Comparison of ENCODE assay signal across 12 mouse cellular contexts in genomic region chr8:12268306-12268829, GRCm38 (mm10). TPM values are rescaled to one million over a fixed set of nuclear protein-coding genes. Genes with fewer than 3 reads are reported as not detected.
DNase-seq lines count a peak whose midpoint lies in the region; ATAC-seq and TF ChIP-seq lines count a peak whose summit lies in the region.
"Had no signal": no experiment of that assay in that cellular context is flagged by ENCODE, and none has a peak within 500 bp of the region (broad histone marks: within the 10 kb centered on the region; RNA-seq: fewer than 3 reads in every experiment).

No protein-coding gene starts in this region.

- TF ChIP-seq CTCF in kidney, postnatal 0 days (IDR thresholded peaks at IDR 0.05; ENCODE audit: low read depth): no peak
- TF ChIP-seq CTCF in layer of hippocampus, adult 2 months (conservative IDR thresholded peaks at IDR 0.05): no peak

- H3K4me1 ChIP-seq in kidney, postnatal 0 days (replicated peaks; ENCODE audit: insufficient read depth, low read length): no peaks in the 10 kb centered on the region
- peaks cover 6% of the 10 kb centered on the region for H3K4me1 ChIP-seq in hindbrain, embryonic 13.5 days (replicated peaks)
- H3K4me1 ChIP-seq in midbrain, embryonic 16.5 days (ENCODE audit: control insufficient read depth, insufficient read depth, low read length): no peaks in the 10 kb centered on the region
- H3K4me1 ChIP-seq: liver, embryonic 13.5 days had no signal

- H3K9me3 ChIP-seq in kidney, postnatal 0 days (replicated peaks; ENCODE audit: low read length): no peaks in the 10 kb centered on the region
- H3K9me3 ChIP-seq in hindbrain, embryonic 13.5 days: no peaks in the 10 kb centered on the region
- no peaks in the 10 kb centered on the region for H3K9me3 ChIP-seq in midbrain, embryonic 16.5 days (replicated peaks; ENCODE audit: control insufficient read depth, low read length, poor library complexity, severe bottlenecking)
- H3K9me3 ChIP-seq: liver, embryonic 13.5 days had no signal

- H3K36me3 ChIP-seq in kidney, postnatal 0 days (ENCODE audit: insufficient read depth, low read length): no peaks in the 10 kb centered on the region
- H3K36me3 ChIP-seq in hindbrain, embryonic 13.5 days: no peaks in the 10 kb centered on the region
- H3K36me3 ChIP-seq in midbrain, embryonic 16.5 days (ENCODE audit: control insufficient read depth, insufficient read depth, low read length): no peaks in the 10 kb centered on the region
- H3K36me3 ChIP-seq: liver, embryonic 13.5 days had no signal

- 27% methylated on average over 14 of the region's 14 CpGs for WGBS in kidney, postnatal 0 days
- WGBS in hindbrain, embryonic 13.5 days: 17% methylated on average over 14 of the region's 14 CpGs
- 22% methylated on average over 14 of the region's 14 CpGs for WGBS in midbrain, embryonic 16.5 days

- ATAC-seq in kidney, postnatal 0 days (replicated peaks; ENCODE audit: low FRiP score, low read depth): no peak
- peak; percentile 72; the same call in 1 of the 2 replicates for ATAC-seq in hindbrain, embryonic 13.5 days (ENCODE audit: low FRiP score)
- peak; percentile 32; the same call in 1 of the 2 replicates for ATAC-seq in midbrain, embryonic 16.5 days

- H3K9ac ChIP-seq in kidney, postnatal 0 days (ENCODE audit: low read depth, low read length): no peak overlapping the region
- no peak overlapping the region for H3K9ac ChIP-seq in hindbrain, embryonic 13.5 days
- H3K9ac ChIP-seq in midbrain, embryonic 16.5 days (ENCODE audit: low read depth, low read length): no peak overlapping the region
- H3K9ac ChIP-seq: liver, embryonic 13.5 days had no signal

- no peaks in the 10 kb centered on the region; the same call in 1 of the 2 replicates for H3K27me3 ChIP-seq in kidney, postnatal 0 days (ENCODE audit: insufficient read depth, low read length)
- peaks cover 75% of the 10 kb centered on the region for H3K27me3 ChIP-seq in hindbrain, embryonic 13.5 days
- no peaks in the 10 kb centered on the region for H3K27me3 ChIP-seq in midbrain, embryonic 16.5 days (ENCODE audit: control insufficient read depth, insufficient read depth, low read depth, low read length)
- H3K27me3 ChIP-seq: liver, embryonic 13.5 days had no signal

- no peak overlapping the region for H3K4me2 ChIP-seq in kidney, postnatal 0 days (ENCODE audit: low read length)
- H3K4me2 ChIP-seq in hindbrain, embryonic 13.5 days: 0 out of 2 replicates have a peak overlapping the region, but pooled peaks have one; percentile 2
- H3K4me2 ChIP-seq in midbrain, embryonic 16.5 days (ENCODE audit: low read length): no peak overlapping the region
- H3K4me2 ChIP-seq: liver, embryonic 13.5 days had no signal

- peak; percentile 5 for DNase-seq in kidney, postnatal 0 days (ENCODE audit: low spot score)
- DNase-seq in kidney, adult 18-20 months: no peak
- no peak for DNase-seq in testis, postnatal 14 days (ENCODE audit: low spot score)
- DNase-seq in right cerebral cortex, adult 2 months (ENCODE audit: low spot score in 2 of 2): no peak
- DNase-seq in layer of hippocampus, adult 2 months (ENCODE audit: low spot score in 2 of 2): no peak
- DNase-seq: gastrocnemius, postnatal 36 days; liver, embryonic 13.5 days had no signal

- H3K27ac ChIP-seq in kidney, postnatal 0 days: no peak overlapping the region
- no peak overlapping the region for H3K27ac ChIP-seq in hindbrain, embryonic 13.5 days
- no peak overlapping the region for H3K27ac ChIP-seq in midbrain, embryonic 16.5 days (ENCODE audit: low read length)
- no peak overlapping the region for H3K27ac ChIP-seq in layer of hippocampus, adult 2 months
- H3K27ac ChIP-seq: liver, embryonic 13.5 days had no signal

- no peak overlapping the region for H3K4me3 ChIP-seq in kidney, postnatal 0 days (replicated peaks; ENCODE audit: low read depth, low read length)
- H3K4me3 ChIP-seq in hindbrain, embryonic 13.5 days: no peak overlapping the region
- no peak overlapping the region for H3K4me3 ChIP-seq in midbrain, embryonic 16.5 days (ENCODE audit: low read depth, low read length)
- no peak overlapping the region for H3K4me3 ChIP-seq in layer of hippocampus, adult 2 months
- H3K4me3 ChIP-seq: liver, embryonic 13.5 days had no signal

RNA-seq across cellular contexts. Expression of gene A230072I06Rik, which starts 10.3 kb away (rescaled TPM):
- not detected in 2 replicates for polyA plus RNA-seq in kidney, postnatal 0 days (2015; fragmentation: Nextera tagmentation; extraction: Ambion mirVana)
- 0.09 TPM in 1 of 2 replicates, not detected in the other for polyA plus RNA-seq in hindbrain, embryonic 13.5 days (2015; fragmentation: Nextera tagmentation; extraction: Ambion mirVana)
- 0.11 TPM in 1 of 2 replicates, not detected in the other for polyA plus RNA-seq in midbrain, embryonic 16.5 days (2015; fragmentation: Nextera tagmentation; extraction: Ambion mirVana)
- total RNA-seq in layer of hippocampus, adult 2 months (2021): not detected
- total RNA-seq: gastrocnemius, postnatal 36 days had no signal
- polyA plus RNA-seq: heart, embryonic 14.5 days; intestine, embryonic 14.5 days; large intestine, adult 2 months; liver, embryonic 13.5 days had no signal
